Mouse (Mus musculus) forebrain, postnatal 0 days (tissue): ENCODE results near the gene Kcnma1. TPM values are rescaled to one million over a fixed set of nuclear protein-coding genes. Genes with fewer than 3 reads are reported as not detected.

Experiments used
- ATAC-seq: fragments of 200-750 bp; cut with Nextera tagmentation; 2 replicates; pipeline ENCODE4 v1.8.0; 2017; ENCODE audit warnings: mild to moderate bottlenecking, moderate library complexity
- DNase-seq: peaks from one replicate; pipeline ENCODE4 v3.0.0-alpha.2; 2015
- H3K27ac ChIP-seq: fragments of 300-500 bp; sonication (generic); 2 replicates; pipeline ENCODE4 v1.5.1; 2014; ENCODE audit warnings: low read depth, mild to moderate bottlenecking, antibody characterized with exemption, low read length, moderate library complexity, mixed read lengths
- H3K27me3 ChIP-seq: fragments of 300-500 bp; sonication (generic); 2 replicates; pipeline ENCODE4 v1.6.1; 2014; ENCODE audit warnings: mild to moderate bottlenecking, low read length, mixed read lengths; ENCODE audit not compliant: insufficient read depth
- H3K36me3 ChIP-seq: fragments of 300-500 bp; sonication (generic); 2 replicates; pipeline ENCODE4 v1.6.1; 2014; ENCODE audit warnings: mild to moderate bottlenecking, moderate library complexity; ENCODE audit not compliant: insufficient read depth
- H3K4me1 ChIP-seq: fragments of 300-500 bp; sonication (generic); 2 replicates; pipeline ENCODE4 v1.6.1; 2014; ENCODE audit warnings: antibody characterized with exemption; ENCODE audit not compliant: insufficient read depth
- H3K4me2 ChIP-seq: fragments of 300-500 bp; sonication (generic); 2 replicates; pipeline ENCODE4 v1.6.1; 2014; ENCODE audit warnings: low read depth, mild to moderate bottlenecking, moderate library complexity
- H3K4me3 ChIP-seq: fragments of 300-500 bp; sonication (generic); 2 replicates; pipeline ENCODE4 v1.5.1; 2014; ENCODE audit warnings: low read depth, low read length, mixed read lengths
- H3K9ac ChIP-seq: fragments of 300-500 bp; sonication (generic); 2 replicates; pipeline ENCODE4 v1.6.1; 2014; ENCODE audit warnings: mild to moderate bottlenecking
- H3K9me3 ChIP-seq: fragments of 300-500 bp; sonication (generic); 2 replicates; pipeline ENCODE4 v1.6.1; 2016; ENCODE audit warnings: low read length
- CTCF ChIP-seq: sonication (generic); IDR thresholded peaks from 2 replicates; pipeline ENCODE4 v1.5.1; 2016; ENCODE audit warnings: antibody characterized with exemption, control low read depth, low read depth
- WGBS: fragments of 180-500 bp; shearing (Covaris S2); extraction: QIAGEN DNeasy Blood & Tissue Kit; methylation state at CpG from one replicate; pipeline ENCODE4 v1.1.7; 2014; 5-methylcytosine and 5-hydroxymethylcytosine counted together
- polyA plus RNA-seq: library from polyadenylated mRNA; unstranded; fragments of >200 nt; fragmentation: Nextera tagmentation; extraction: Ambion mirVana; gene quantifications from 2 replicates; pipeline ENCODE4 v1.2.1, GENCODE M21; 2015
- total RNA-seq: library from RNA; depleted of rRNA; stranded (reverse); fragments of >200 nt; gene quantifications from 2 replicates; pipeline ENCODE4 v1.2.3, GENCODE M21; 2014

Kcnma1 gene
- total and polyA plus RNA-seq, 2 experiments from 2014 or later: 18.7 to 35.8 TPM

DNA sequence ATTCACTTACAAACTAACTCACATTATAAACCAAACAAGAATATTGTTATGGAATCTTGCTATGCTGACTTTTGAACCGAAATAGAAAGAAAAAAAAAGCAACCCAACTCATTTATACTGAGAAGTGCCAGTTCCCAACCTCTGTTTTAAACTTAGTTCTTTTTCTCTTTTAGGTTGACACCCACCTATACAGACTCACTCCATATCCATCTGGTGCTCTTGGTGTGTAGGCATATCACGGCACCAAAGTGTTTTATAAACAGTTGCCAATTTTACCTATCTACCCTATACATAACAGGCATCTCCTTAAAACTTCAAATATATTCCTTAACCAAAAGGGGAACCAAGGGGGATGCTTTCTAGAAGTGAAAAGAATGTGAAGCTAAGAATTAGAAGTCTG, 393.6 kb downstream of the Kcnma1 start:
- no peak for DNase-seq
- no peaks in the 10 kb centered on the region for H3K4me1 ChIP-seq
- no peaks in the 10 kb centered on the region for H3K27me3 ChIP-seq
- no peak overlapping the region for H3K4me2 ChIP-seq
- H3K9ac ChIP-seq: no peak overlapping the region
- ATAC-seq: no peak
- TF ChIP-seq CTCF: no peak
- WGBS: 92% methylated on average over 2 of the region's 2 CpGs
- H3K4me3 ChIP-seq: no peak overlapping the region
- H3K27ac ChIP-seq: no peak overlapping the region
- no peaks in the 10 kb centered on the region for H3K36me3 ChIP-seq
- no peaks in the 10 kb centered on the region for H3K9me3 ChIP-seq

DNA sequence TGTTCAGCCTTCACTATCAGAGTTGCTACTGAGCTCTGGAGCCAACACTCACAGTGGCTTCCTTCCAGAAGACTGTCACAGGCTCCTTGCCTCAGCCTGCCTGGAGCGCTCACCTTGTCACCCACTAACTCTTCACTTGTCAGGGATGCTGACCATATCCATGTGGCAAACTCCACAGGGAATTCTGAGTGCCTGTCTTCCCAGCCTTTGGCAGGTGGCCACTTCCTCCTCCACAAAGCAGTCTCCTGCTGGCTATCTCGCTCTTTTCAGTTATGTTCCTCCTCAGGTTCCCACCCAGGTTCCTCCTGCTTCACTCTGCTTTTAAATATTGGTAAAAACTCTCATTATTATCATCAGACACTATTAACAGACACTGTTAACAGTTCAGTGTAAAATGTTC, 395.3 kb downstream of the Kcnma1 start:
- Histone ChIP-seq H3K36me3 (no peaks in the 10 kb centered on the region), H3K4me2 (no peak overlapping the region), H3K9me3 (no peaks in the 10 kb centered on the region), H3K9ac (no peak overlapping the region), H3K4me1 (no peaks in the 10 kb centered on the region), H3K4me3 (no peak overlapping the region), H3K27me3 (no peaks in the 10 kb centered on the region), H3K27ac (no peak overlapping the region)
- TF ChIP-seq CTCF: no peak
- no peak for ATAC-seq
- WGBS: 78% methylated on average over 2 of the region's 2 CpGs
- DNase-seq: no peak

DNA sequence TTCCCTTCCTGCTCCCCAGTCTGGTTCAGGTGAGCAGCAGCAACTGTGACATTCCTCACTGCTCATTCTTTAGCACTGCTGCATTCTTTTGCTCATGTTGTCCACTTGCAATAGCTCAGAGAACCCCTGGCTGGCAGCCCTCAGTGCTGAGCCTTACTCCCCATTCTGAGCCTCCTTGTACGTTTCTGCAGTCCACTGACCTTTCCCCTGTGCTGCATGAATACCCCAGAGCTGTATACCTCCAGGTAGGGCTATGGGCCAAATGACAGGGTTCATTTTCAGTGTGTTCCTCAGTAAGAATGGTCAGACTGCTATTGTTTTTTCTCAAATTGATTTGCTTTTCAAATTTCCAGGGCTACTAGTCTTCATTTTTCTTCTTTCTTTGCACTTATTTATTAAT, 396.2 kb downstream of the Kcnma1 start:
- TF ChIP-seq CTCF: no peak
- H3K9me3 ChIP-seq: no peaks in the 10 kb centered on the region
- no peaks in the 10 kb centered on the region for H3K27me3 ChIP-seq
- 44% methylated on average over 1 of the region's 1 CpGs for WGBS
- ATAC-seq (no peak), DNase-seq (no peak)
- H3K9ac ChIP-seq: no peak overlapping the region
- no peaks in the 10 kb centered on the region for H3K36me3 ChIP-seq
- H3K27ac ChIP-seq: no peak overlapping the region
- no peak overlapping the region for H3K4me2 ChIP-seq
- H3K4me1 ChIP-seq: no peaks in the 10 kb centered on the region
- no peak overlapping the region for H3K4me3 ChIP-seq

DNA sequence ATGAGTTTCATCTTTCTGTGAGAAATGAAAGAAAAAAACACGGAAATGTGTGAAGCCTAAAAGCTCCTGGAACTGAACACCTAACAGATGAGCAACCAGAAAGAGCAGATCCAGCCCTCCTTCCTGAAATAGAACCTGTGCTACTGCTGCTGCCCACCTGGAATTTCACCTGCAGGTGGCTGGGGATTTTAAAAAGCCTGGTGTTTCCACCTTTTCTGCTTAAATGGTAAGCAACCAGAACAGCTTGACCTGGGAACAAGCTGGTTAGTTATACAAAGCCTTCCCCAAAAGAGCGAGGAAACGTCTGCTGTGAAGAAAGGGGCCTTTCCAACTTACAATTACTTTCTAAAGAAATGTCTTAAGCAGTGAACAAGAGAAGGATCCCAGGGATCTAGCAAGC, 404.2 kb downstream of the Kcnma1 start:
- Histone ChIP-seq H3K27me3 (no peaks in the 10 kb centered on the region), H3K27ac (no peak overlapping the region), H3K9ac (no peak overlapping the region), H3K4me2 (no peak overlapping the region), H3K4me1 (no peaks in the 10 kb centered on the region), H3K4me3 (no peak overlapping the region), H3K9me3 (no peaks in the 10 kb centered on the region), H3K36me3 (no peaks in the 10 kb centered on the region)
- no peak for TF ChIP-seq CTCF
- no peak for DNase-seq
- ATAC-seq: no peak
- 62% methylated on average over 3 of the region's 3 CpGs for WGBS

DNA sequence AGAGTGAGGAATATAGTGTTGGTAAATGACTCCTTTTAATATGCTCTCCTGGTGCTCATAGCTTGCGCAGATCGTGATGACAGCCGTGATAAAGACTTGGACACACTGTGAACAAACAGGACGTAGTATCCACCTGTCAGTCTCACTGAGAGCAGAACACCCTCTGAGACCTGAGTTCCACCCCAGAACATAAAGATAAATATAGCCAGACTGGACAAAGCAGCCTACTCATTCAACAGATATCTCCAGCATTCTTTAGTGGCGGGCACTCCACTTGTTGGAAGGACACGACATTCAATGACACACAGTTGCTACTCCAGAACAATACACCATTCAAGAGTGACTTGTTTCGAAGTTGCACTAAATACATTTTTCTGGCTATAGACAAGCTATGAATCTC, 408.6 kb downstream of the Kcnma1 start:
- H3K36me3 ChIP-seq: no peaks in the 10 kb centered on the region
- TF ChIP-seq CTCF: no peak
- WGBS: 77% methylated on average over 7 of the region's 7 CpGs
- no peaks in the 10 kb centered on the region for H3K27me3 ChIP-seq
- no peak overlapping the region for H3K4me3 ChIP-seq
- no peak overlapping the region for H3K9ac ChIP-seq
- H3K4me2 ChIP-seq: no peak overlapping the region
- DNase-seq (no peak), ATAC-seq (no peak)
- no peaks in the 10 kb centered on the region for H3K4me1 ChIP-seq
- H3K9me3 ChIP-seq: no peaks in the 10 kb centered on the region
- H3K27ac ChIP-seq: no peak overlapping the region

DNA sequence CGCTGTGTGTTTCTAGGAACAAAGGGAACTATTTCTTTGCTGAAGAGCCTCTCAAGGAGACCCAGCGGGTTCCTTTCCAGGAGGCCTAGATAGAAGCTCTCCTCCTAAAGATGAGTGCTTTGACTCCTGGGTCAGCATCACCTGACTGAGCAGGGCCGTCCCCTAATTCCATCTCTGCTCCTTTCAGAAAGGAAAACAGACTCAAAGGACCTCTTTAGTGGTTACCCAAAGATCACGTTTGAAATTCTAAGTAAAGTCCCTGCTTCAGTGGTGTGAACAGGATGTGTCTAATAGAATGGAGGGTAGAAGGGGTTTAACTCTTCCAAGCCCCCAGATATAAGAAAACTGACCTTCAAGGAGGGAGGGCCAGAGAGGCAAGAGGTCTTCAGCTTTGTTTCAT, 411.4 kb downstream of the Kcnma1 start:
- H3K4me1 ChIP-seq: no peaks in the 10 kb centered on the region
- H3K4me2 ChIP-seq: no peak overlapping the region
- H3K9ac ChIP-seq: no peak overlapping the region
- ATAC-seq: no peak
- no peak overlapping the region for H3K27ac ChIP-seq
- H3K9me3 ChIP-seq: no peaks in the 10 kb centered on the region
- DNase-seq: no peak
- H3K27me3 ChIP-seq: no peaks in the 10 kb centered on the region
- H3K4me3 ChIP-seq: no peak overlapping the region
- no peak for TF ChIP-seq CTCF
- WGBS: 16% methylated on average over 4 of the region's 4 CpGs
- no peaks in the 10 kb centered on the region for H3K36me3 ChIP-seq

DNA sequence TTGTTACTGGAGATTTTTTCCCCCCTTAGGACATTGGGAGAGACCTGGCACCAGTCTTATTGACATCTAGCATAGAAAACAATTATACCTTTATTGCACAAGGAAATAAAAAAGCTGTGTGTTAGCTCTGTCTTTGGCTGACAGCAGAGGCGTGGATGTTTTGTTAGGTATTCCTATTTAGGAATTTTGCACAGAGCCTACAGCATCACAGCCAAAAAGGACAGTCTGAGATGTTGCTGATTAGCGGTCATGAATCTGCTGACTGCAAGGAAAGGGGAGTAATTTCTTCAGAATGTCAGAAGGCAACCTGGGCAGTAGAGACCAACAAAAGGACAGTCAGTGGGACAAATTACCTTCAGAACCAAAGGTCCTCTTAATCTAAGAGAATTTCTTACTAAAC, 412.2 kb downstream of the Kcnma1 start:
- TF ChIP-seq CTCF: no peak
- ATAC-seq (no peak), DNase-seq (no peak)
- 58% methylated on average over 2 of the region's 2 CpGs for WGBS
- H3K9me3 ChIP-seq: no peaks in the 10 kb centered on the region
- no peak overlapping the region for H3K9ac ChIP-seq
- no peak overlapping the region; the same call in 1 of the 2 replicates for H3K27ac ChIP-seq
- no peaks in the 10 kb centered on the region for H3K27me3 ChIP-seq
- H3K4me3 ChIP-seq: no peak overlapping the region
- H3K4me1 ChIP-seq: no peaks in the 10 kb centered on the region
- no peak overlapping the region for H3K4me2 ChIP-seq
- no peaks in the 10 kb centered on the region for H3K36me3 ChIP-seq

DNA sequence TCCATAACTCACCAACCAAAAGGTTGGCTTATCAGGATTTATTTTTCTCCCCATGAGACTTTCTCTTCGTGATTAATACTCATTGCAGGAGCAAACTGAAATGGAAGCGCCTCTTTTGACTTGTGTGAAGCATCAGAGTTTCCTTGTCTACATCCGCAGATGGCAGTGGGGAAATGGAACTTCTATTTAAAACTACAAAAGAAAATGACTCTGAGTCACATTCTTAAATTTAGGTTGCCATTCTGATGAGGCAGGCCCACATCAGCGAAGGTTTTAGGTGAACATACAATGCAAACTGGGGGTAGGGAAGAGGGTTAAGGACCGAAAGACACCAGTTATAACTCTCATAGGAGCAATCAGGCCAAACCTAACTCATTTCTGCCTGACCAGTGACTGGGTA, 419.7 kb downstream of the Kcnma1 start:
- ATAC-seq: no peak
- no peaks in the 10 kb centered on the region for H3K36me3 ChIP-seq
- 82% methylated on average over 5 of the region's 5 CpGs for WGBS

More for the DNA sequence above, 419.7 kb downstream of the Kcnma1 start:
- no peak overlapping the region for H3K9ac ChIP-seq
- no peak for DNase-seq
- H3K4me1 ChIP-seq: no peaks in the 10 kb centered on the region
- H3K4me2 ChIP-seq: no peak overlapping the region
- no peaks in the 10 kb centered on the region for H3K9me3 ChIP-seq
- no peak overlapping the region for H3K27ac ChIP-seq
- H3K27me3 ChIP-seq: no peaks in the 10 kb centered on the region
- no peak for TF ChIP-seq CTCF
- H3K4me3 ChIP-seq: no peak overlapping the region
